Mouse (Mus musculus) liver, embryonic 11.5 days (tissue): Measurements from ENCODE around the gene Rpl36al. TPM values are rescaled to one million over a fixed set of nuclear protein-coding genes. Genes with fewer than 3 reads are reported as not detected.

Experiments
- ATAC-seq: fragments of 200-750 bp; cut with Nextera tagmentation; replicated peaks from 2 replicates; pipeline ENCODE4 v1.8.0; 2017; ENCODE audit warnings: moderate number of reproducible peaks, mild to moderate bottlenecking, moderate TSS enrichment, moderate library complexity; ENCODE audit not compliant: low FRiP score
- DNase-seq: peaks from one replicate; pipeline ENCODE4 v3.0.0-alpha.2; 2017; ENCODE audit warnings: low spot score
- H3K27ac ChIP-seq: fragments of 300-500 bp; sonication (generic); 2 replicates; pipeline ENCODE4 v1.5.1; 2014; ENCODE audit warnings: mild to moderate bottlenecking, low read depth, low read length, control low read depth
- H3K27me3 ChIP-seq: fragments of 300-500 bp; sonication (generic); replicated peaks from 2 replicates; pipeline ENCODE4 v1.6.1; 2014; ENCODE audit warnings: low read length, mixed read lengths; ENCODE audit not compliant: control insufficient read depth, insufficient read depth
- H3K36me3 ChIP-seq: fragments of 300-500 bp; sonication (generic); 2 replicates; pipeline ENCODE4 v1.6.1; 2014; ENCODE audit warnings: mild to moderate bottlenecking, low read length, moderate library complexity, mixed read lengths; ENCODE audit not compliant: control insufficient read depth, insufficient read depth
- H3K4me1 ChIP-seq: fragments of 300-500 bp; sonication (generic); replicated peaks from 2 replicates; pipeline ENCODE4 v1.6.1; 2014; ENCODE audit warnings: low read length, mixed read lengths; ENCODE audit not compliant: control insufficient read depth, insufficient read depth
- H3K4me2 ChIP-seq: fragments of 300-500 bp; sonication (generic); 2 replicates; pipeline ENCODE4 v1.6.1; 2014; ENCODE audit warnings: mild to moderate bottlenecking, control low read depth, moderate library complexity
- H3K4me3 ChIP-seq: fragments of 300-500 bp; sonication (generic); 2 replicates; pipeline ENCODE4 v1.5.1; 2014; ENCODE audit warnings: low read depth, low read length, control low read depth
- H3K9ac ChIP-seq: fragments of 300-500 bp; sonication (generic); 2 replicates; pipeline ENCODE4 v1.6.1; 2014; ENCODE audit warnings: low read depth, low read length, control low read depth
- H3K9me3 ChIP-seq: fragments of 300-500 bp; sonication (generic); 2 replicates; pipeline ENCODE4 v1.6.1; 2016; ENCODE audit warnings: low read length, inconsistent platforms, mixed read lengths; ENCODE audit not compliant: control insufficient read depth
- WGBS: fragments of 180-500 bp; shearing (Covaris S2); extraction: QIAGEN DNeasy Blood & Tissue Kit; methylation state at CpG from one replicate; pipeline ENCODE4 v1.1.7; 2014; 5-methylcytosine and 5-hydroxymethylcytosine counted together
- polyA plus RNA-seq: library from polyadenylated mRNA; unstranded; fragments of >200 nt; fragmentation: Nextera tagmentation; extraction: Ambion mirVana; gene quantifications from 2 replicates; pipeline ENCODE4 v1.2.1, GENCODE M21; 2014

The Rpl36al gene
- polyA plus RNA-seq, 1 experiment from 2014 or later, result 1,044 TPM

DNA sequence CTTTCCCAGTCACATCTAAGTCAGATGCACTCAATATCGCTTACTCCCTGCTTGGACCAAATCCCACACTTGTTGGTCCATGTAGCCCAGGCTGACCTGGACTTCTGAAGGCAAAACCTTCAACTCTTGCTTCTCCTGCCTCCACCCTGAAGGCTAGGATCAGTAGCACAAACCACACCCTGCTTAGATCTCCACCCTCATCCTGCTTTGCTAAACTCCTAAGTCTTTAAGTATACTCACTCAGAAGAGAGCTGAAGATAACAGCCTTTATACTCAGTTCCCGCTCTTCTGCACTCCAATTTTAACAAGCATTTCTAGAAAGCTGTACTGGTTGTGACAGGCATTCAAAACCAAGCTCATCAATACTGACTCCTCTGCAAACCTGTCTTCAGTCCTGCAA lies 26.8 kb downstream of the Rpl36al start:
- peak overlapping the region; percentile 97 for H3K9ac ChIP-seq
- peak overlapping the region; percentile 90 for H3K27ac ChIP-seq

DNA sequence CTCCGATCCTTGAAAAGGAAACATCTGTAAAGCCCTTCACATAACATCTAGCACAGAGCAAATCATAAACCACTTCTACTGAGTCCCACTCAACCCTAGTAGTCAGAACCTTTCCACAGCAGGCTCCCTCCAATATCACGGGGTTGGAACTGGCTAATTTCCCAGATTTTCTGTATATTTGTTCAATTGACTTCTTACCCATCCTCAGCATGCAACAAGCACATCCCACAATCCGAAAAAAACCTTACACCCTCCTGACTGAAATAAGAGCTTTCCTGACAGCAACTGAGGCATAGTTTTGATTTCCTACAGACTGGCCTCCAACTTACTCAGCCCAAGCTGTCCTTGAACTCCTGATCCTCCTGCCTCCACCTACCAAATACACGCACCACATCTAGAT lies 27.4 kb downstream of the Rpl36al start:
- DNase-seq, result no peak
- Histone ChIP-seq H3K27me3 (no peaks in the 10 kb centered on the region), H3K36me3 (peaks cover 12% of the 10 kb centered on the region), H3K4me1 (peaks cover 12% of the 10 kb centered on the region; the same call in 1 of the 2 replicates), H3K4me2 (no peak overlapping the region), H3K9ac (no peak overlapping the region), H3K27ac (no peak overlapping the region), H3K9me3 (no peaks in the 10 kb centered on the region), H3K4me3 (no peak overlapping the region)
- 73% methylated on average over 4 of the region's 4 CpGs for WGBS
- ATAC-seq, result no peak

More for the DNA sequence above, 26.8 kb downstream of the Rpl36al start:
- WGBS, result 81% methylated on average over 2 of the region's 2 CpGs
- Histone ChIP-seq H3K4me1 (peaks cover 12% of the 10 kb centered on the region; the same call in 1 of the 2 replicates), H3K4me3 (peak overlapping the region; percentile 77), H3K27me3 (no peaks in the 10 kb centered on the region), H3K36me3 (peaks cover 12% of the 10 kb centered on the region), H3K9me3 (no peaks in the 10 kb centered on the region), H3K4me2 (peak overlapping the region; percentile 77)
- DNase-seq (no peak), ATAC-seq (no peak)

DNA sequence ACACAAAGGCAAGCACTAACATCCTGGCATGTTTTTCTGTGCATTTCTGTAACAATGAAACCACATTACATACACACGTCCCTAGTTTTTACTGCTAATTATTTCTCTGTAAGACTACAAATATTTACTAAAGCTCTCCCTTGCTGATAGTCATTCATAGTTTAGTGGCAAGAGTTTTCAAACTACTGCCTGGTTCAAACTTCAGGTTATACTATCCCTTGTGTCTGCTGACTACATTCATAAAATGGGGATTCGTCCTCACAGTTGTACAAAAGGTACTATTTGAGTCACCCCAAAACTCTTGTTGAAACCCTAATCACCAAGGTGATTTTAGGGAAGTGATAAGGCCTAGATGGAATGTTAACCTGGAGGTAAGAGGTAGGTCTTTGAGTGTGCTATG lies 28.0 kb downstream of the Rpl36al start:
- no peak overlapping the region for H3K9ac ChIP-seq
- DNase-seq (no peak), ATAC-seq (no peak)
- WGBS, result 70% methylated on average over 2 of the region's 2 CpGs
- H3K27ac ChIP-seq, result no peak overlapping the region
- peaks cover 12% of the 10 kb centered on the region for H3K36me3 ChIP-seq
- H3K4me1 ChIP-seq, result peaks cover 12% of the 10 kb centered on the region; the same call in 1 of the 2 replicates
- no peaks in the 10 kb centered on the region for H3K9me3 ChIP-seq
- H3K27me3 ChIP-seq, result no peaks in the 10 kb centered on the region
- no peak overlapping the region for H3K4me2 ChIP-seq
- no peak overlapping the region for H3K4me3 ChIP-seq

DNA sequence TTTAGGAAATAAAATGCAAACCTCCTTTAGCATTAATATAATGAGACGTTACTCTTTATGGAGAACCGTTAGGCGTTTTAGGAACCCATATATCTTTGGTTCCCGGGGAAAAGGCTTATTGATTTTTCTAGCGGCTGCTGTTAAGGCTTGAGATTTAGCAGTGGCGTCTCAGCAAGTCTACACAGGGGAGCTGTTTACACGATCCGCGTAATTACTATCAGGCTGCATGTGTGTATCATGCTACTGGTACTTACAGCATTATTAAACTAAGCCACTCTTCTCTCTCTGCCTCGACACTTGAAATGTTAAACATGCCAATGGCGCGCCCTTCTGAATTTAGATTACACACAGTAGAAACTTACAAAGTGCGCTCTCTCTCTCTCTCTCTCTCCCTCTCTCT lies 33.8 kb downstream of the Rpl36al start:
- ATAC-seq, result no peak
- DNase-seq, result no peak
- Histone ChIP-seq H3K36me3 (no peaks in the 10 kb centered on the region), H3K4me1 (no peaks in the 10 kb centered on the region), H3K9ac (no peak overlapping the region), H3K4me3 (no peak overlapping the region), H3K9me3 (no peaks in the 10 kb centered on the region), H3K27ac (no peak overlapping the region), H3K27me3 (no peaks in the 10 kb centered on the region), H3K4me2 (no peak overlapping the region)
- WGBS, result 76% methylated on average over 13 of the region's 13 CpGs

DNA sequence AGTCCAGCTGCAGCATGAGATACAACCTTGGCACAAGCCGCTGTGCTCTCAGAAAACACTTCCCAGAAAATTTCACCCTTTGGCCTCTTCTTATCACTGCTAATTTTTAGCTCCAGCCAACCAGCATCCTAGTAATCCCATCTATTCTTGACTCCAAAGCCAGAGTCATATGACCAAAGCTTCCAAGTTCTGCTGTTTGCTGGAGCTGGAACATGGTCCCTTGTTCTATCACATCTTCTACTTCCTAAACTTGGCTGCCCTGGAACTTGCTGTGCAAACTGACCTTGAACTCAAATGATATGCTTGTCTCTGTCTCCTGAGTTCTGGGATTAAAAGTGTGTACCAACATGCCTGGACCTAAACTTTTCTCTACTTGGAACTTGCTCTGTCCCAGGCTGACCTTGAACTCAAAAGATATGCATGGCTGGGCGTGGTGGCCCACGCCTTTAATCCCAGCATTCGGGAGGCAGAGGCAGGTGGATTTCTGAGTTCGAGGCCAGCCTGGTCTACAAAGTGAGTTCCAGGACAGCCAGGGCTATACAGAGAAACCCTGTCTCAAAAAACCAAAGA lies 36.6 kb downstream of the Rpl36al start:
- DNase-seq (no peak), ATAC-seq (no peak)
- no peaks in the 10 kb centered on the region for H3K9me3 ChIP-seq
- no peak overlapping the region for H3K4me3 ChIP-seq
- no peak overlapping the region for H3K27ac ChIP-seq
- H3K27me3 ChIP-seq, result no peaks in the 10 kb centered on the region
- H3K36me3 ChIP-seq, result no peaks in the 10 kb centered on the region
- H3K4me1 ChIP-seq, result no peaks in the 10 kb centered on the region
- 85% methylated on average over 5 of the region's 5 CpGs for WGBS
- no peak overlapping the region for H3K9ac ChIP-seq
- H3K4me2 ChIP-seq, result no peak overlapping the region

GRCm38 (mm10) chr12:69143460-69143859 lies 40.4 kb downstream of the Rpl36al start:
- no peaks in the 10 kb centered on the region for H3K36me3 ChIP-seq
- H3K9me3 ChIP-seq, result no peaks in the 10 kb centered on the region
- H3K27me3 ChIP-seq, result no peaks in the 10 kb centered on the region
- 81% methylated on average over 6 of the region's 6 CpGs for WGBS
- H3K4me1 ChIP-seq, result no peaks in the 10 kb centered on the region
- H3K4me2 ChIP-seq, result no peak overlapping the region
- H3K27ac ChIP-seq, result no peak overlapping the region
- DNase-seq (no peak), ATAC-seq (no peak)
- H3K4me3 ChIP-seq, result no peak overlapping the region
- no peak overlapping the region for H3K9ac ChIP-seq

- Histone ChIP-seq H3K27me3 (no peaks in the 10 kb centered on the region), H3K4me1 (no peaks in the 10 kb centered on the region), H3K9me3 (no peaks in the 10 kb centered on the region), H3K4me2 (no peak overlapping the region), H3K9ac (no peak overlapping the region), H3K36me3 (no peaks in the 10 kb centered on the region), H3K27ac (no peak overlapping the region), H3K4me3 (no peak overlapping the region)
- ATAC-seq, result peak; percentile 31; the same call in 1 of the 2 replicates
- WGBS, result 85% methylated on average over 7 of the region's 7 CpGs
- DNase-seq, result no peak
Observed at GRCm38 (mm10) chr12:69139841-69140240, 44.0 kb downstream of the Rpl36al start.

- DNase-seq (no peak), ATAC-seq (no peak)
- 84% methylated on average over 3 of the region's 3 CpGs for WGBS
- no peak overlapping the region for H3K9ac ChIP-seq
- H3K4me3 ChIP-seq, result no peak overlapping the region
- H3K27me3 ChIP-seq, result no peaks in the 10 kb centered on the region
- no peak overlapping the region for H3K4me2 ChIP-seq
- H3K9me3 ChIP-seq, result no peaks in the 10 kb centered on the region
- H3K27ac ChIP-seq, result no peak overlapping the region
- no peaks in the 10 kb centered on the region for H3K4me1 ChIP-seq
- no peaks in the 10 kb centered on the region for H3K36me3 ChIP-seq
Observed at GRCm38 (mm10) chr12:69139201-69139600, 44.7 kb downstream of the Rpl36al start.
